Mouse (Mus musculus) CH12.LX (cell line): ENCODE results near the gene Ndufa9. TPM values are rescaled to one million over a fixed set of nuclear protein-coding genes. Genes with fewer than 3 reads are reported as not detected.

ENCODE experiments used
- DNase-seq: peaks from one replicate; pipeline ENCODE4 v3.0.0-alpha.2; 2013; ENCODE audit errors: extremely low read depth
- H3K27ac ChIP-seq: 2 replicates; pipeline ENCODE4 v1.5.1; 2012; ENCODE audit warnings: low read depth, mild to moderate bottlenecking, control low read depth, moderate library complexity; ENCODE audit not compliant: insufficient read depth
- H3K27me3 ChIP-seq: replicated peaks from 2 replicates; pipeline ENCODE3; 2012; ENCODE audit warnings: inconsistent platforms
- H3K36me3 ChIP-seq, 2 experiments: replicated peaks in 1 of 2; 2 replicates each; pipeline versions ENCODE3 to v1.6.1; 2012; ENCODE audit warnings: inconsistent platforms in 1 of 2, low read length in 1 of 2, mild to moderate bottlenecking in 1 of 2, mixed read lengths in 1 of 2, moderate library complexity in 1 of 2; ENCODE audit not compliant: control insufficient read depth in 1 of 2, insufficient read depth in 1 of 2
- H3K4me1 ChIP-seq, 2 experiments: 2 replicates each; pipeline ENCODE4 v1.6.1; 2012; ENCODE audit warnings: inconsistent platforms in 1 of 2, moderate library complexity in 1 of 2; ENCODE audit not compliant: insufficient read depth in 2 of 2, control insufficient read depth in 1 of 2
- H3K4me2 ChIP-seq: 2 replicates; pipeline ENCODE4 v1.6.1; 2012; ENCODE audit warnings: low read depth, mild to moderate bottlenecking, control low read depth; ENCODE audit not compliant: poor library complexity, insufficient read depth, severe bottlenecking
- H3K4me3 ChIP-seq, 3 experiments: fragments of 150-350 bp in 1 of 3; sonication (generic) in 1 of 3; replicated peaks in 1 of 3; 2 replicates each; pipeline versions ENCODE3 to v1.5.1; 2011 to 2012; ENCODE audit warnings: low read depth in 2 of 3, low read length in 2 of 3, mild to moderate bottlenecking in 2 of 3, moderate library complexity in 2 of 3, control low read depth in 1 of 3, improper control_type of control experiment in 1 of 3, inconsistent platforms in 1 of 3, mixed read lengths in 1 of 3; ENCODE audit not compliant: poor library complexity in 1 of 3
- H3K79me2 ChIP-seq: replicated peaks from 2 replicates; pipeline ENCODE4 v1.6.1; 2012; ENCODE audit warnings: mild to moderate bottlenecking, moderate library complexity; ENCODE audit not compliant: control insufficient read depth, poor library complexity, insufficient read depth, severe bottlenecking; ENCODE audit errors: extremely low read depth
- H3K9ac ChIP-seq: 2 replicates; pipeline ENCODE4 v1.6.1; 2012; ENCODE audit warnings: low read depth, mild to moderate bottlenecking, control low read depth, moderate library complexity; ENCODE audit not compliant: insufficient read depth
- H3K9me3 ChIP-seq: replicated peaks from 2 replicates; pipeline ENCODE3; 2012; ENCODE audit warnings: low read length, inconsistent platforms, mixed read lengths
- BHLHE40 ChIP-seq: IDR thresholded peaks from 2 replicates; pipeline ENCODE4 v1.6.1; 2011; ENCODE audit warnings: mild to moderate bottlenecking, low read depth, low read length, improper control_type of control experiment
- CTCF ChIP-seq, 2 experiments: IDR thresholded peaks in 1 of 2; conservative IDR thresholded peaks in 1 of 2; 2 replicates each; pipeline ENCODE4 v1.5.1; 2011 to 2012; ENCODE audit warnings: low read depth in 2 of 2, low read length in 2 of 2, improper control_type of control experiment in 1 of 2, inconsistent platforms in 1 of 2, mild to moderate bottlenecking in 1 of 2, moderate library complexity in 1 of 2
- EP300 ChIP-seq: IDR thresholded peaks from 2 replicates; pipeline ENCODE4 v1.6.1; 2011; ENCODE audit warnings: low read length, improper control_type of control experiment
- ETS1 ChIP-seq: conservative IDR thresholded peaks from 2 replicates; pipeline ENCODE4 v1.6.1; 2012; ENCODE audit warnings: low read depth, mild to moderate bottlenecking, inconsistent platforms, low read length, improper control_type of control experiment, moderate library complexity
- MAFK ChIP-seq: IDR thresholded peaks from 2 replicates; pipeline ENCODE4 v1.6.1; 2011; ENCODE audit warnings: low read length, improper control_type of control experiment; ENCODE audit not compliant: insufficient replicate concordance
- MAX ChIP-seq: IDR thresholded peaks from 2 replicates; pipeline ENCODE4 v1.6.1; 2011; ENCODE audit warnings: low read length, improper control_type of control experiment
- MAZ ChIP-seq: IDR thresholded peaks from 2 replicates; pipeline ENCODE4 v1.6.1; 2012; ENCODE audit warnings: low read depth, mild to moderate bottlenecking, inconsistent platforms, low read length, improper control_type of control experiment, moderate library complexity
- NELFE ChIP-seq: IDR thresholded peaks from 2 replicates; pipeline ENCODE4 v1.6.1; 2011; ENCODE audit warnings: low read depth, low read length, improper control_type of control experiment
- POLR2AphosphoS2 ChIP-seq: IDR thresholded peaks from 2 replicates; pipeline ENCODE4 v1.6.1; 2011; ENCODE audit warnings: low read depth, low read length, improper control_type of control experiment
- RAD21 ChIP-seq: IDR thresholded peaks from 2 replicates; pipeline ENCODE4 v1.6.1; 2011; ENCODE audit warnings: low read depth, mild to moderate bottlenecking, low read length, improper control_type of control experiment, moderate library complexity
- RCOR1 ChIP-seq: conservative IDR thresholded peaks from 2 replicates; pipeline ENCODE4 v1.6.1; 2012; ENCODE audit warnings: low read depth, mild to moderate bottlenecking, inconsistent platforms, low read length, improper control_type of control experiment
- TBP ChIP-seq: conservative IDR thresholded peaks from 2 replicates; pipeline ENCODE4 v1.6.1; 2011; ENCODE audit warnings: low read depth, low read length, improper control_type of control experiment
- dilution Hi-C: fragments of 300-500 bp; cut with MboI; formaldehyde crosslinking; loops from 2 replicates; pipeline ENCODE4 v1.14.3; 2020; ENCODE audit warnings: low sequenced_read_pairs; ENCODE audit not compliant: extremely low pct_unique_long_range_greater_than_20kb, extremely low pct_ligation_motif_present
- in situ Hi-C: fragments of 300-500 bp; cut with MboI; formaldehyde crosslinking; loops from 3 replicates; pipeline ENCODE4 v1.14.3; 2019; ENCODE audit warnings: low sequenced_read_pairs, low pct_ligation_motif_present, low pct_unique_long_range_greater_than_20kb, mixed read lengths
- polyA plus RNA-seq: library from polyadenylated mRNA; unstranded; fragments of >175 nt; gene quantifications from 2 replicates; pipeline ENCODE4 v1.2.1, GENCODE M21; 2012; ENCODE audit warnings: low read depth; ENCODE audit not compliant: insufficient read length
- total RNA-seq, 2 experiments: library from RNA; depleted of rRNA; stranded (reverse); fragments of 300-350 nt in 1 of 2; fragments of >200 nt in 1 of 2; gene quantifications; 2 replicates each; pipeline ENCODE4 v1.2.3; 2012 to 2014

The Ndufa9 gene
- total and polyA plus RNA-seq, 3 experiments, result 146 to 159 (median 151) TPM

DNA sequence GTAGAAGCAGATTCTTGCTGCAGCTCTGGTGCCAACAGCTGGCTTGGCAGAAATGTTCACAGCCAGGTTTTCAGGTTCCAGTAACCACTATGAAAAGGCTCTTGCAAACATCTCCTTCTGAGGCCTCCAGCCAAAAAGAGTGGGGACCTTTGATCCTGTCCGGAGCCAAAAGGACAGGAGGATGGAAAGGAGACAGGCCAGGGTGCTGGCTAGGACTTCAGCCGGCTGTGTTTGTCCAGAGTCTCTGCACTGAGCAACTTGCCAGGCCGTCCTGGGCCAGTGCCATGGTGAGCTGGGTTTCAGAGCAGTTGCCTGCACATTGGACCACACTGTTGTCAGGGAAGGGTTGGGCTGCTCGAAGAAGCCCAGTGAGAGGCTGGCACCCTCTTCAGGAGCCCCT, 76.6 kb downstream of the Ndufa9 start:
- no peaks in the 10 kb centered on the region for H3K36me3 ChIP-seq
- dilution Hi-C loops (no loop called here), in situ Hi-C loops (no loop called here)
- peaks cover 4 to 9% of the 10 kb centered on the region in 2 experiments; a peak in 3 of 4 replicates for H3K4me1 ChIP-seq
- DNase-seq, result no peak
- no peaks in the 10 kb centered on the region for H3K9me3 ChIP-seq
- H3K4me2 ChIP-seq, result no peak overlapping the region
- H3K27me3 ChIP-seq, result peaks cover 63% of the 10 kb centered on the region
- H3K9ac ChIP-seq, result no peak overlapping the region
- H3K27ac ChIP-seq, result no peak overlapping the region
- no peak overlapping the region for H3K4me3 ChIP-seq
- H3K79me2 ChIP-seq, result no peaks in the 10 kb centered on the region
- no peak for TF ChIP-seq NELFE
- TF ChIP-seq CTCF (conservative IDR thresholded peaks at IDR 0.05 in 1 of 2, IDR thresholded peaks at IDR 0.05 in 1 of 2; ENCODE audit: low read depth in 2 of 2, low read length in 2 of 2), result no peak
- TF ChIP-seq BHLHE40, result no peak
- TF ChIP-seq EP300, result no peak
- TF ChIP-seq MAFK, result no peak
- TF ChIP-seq TBP, result no peak
- TF ChIP-seq MAX, result no peak
- no peak for TF ChIP-seq ETS1
- TF ChIP-seq POLR2AphosphoS2, result no peak
- TF ChIP-seq MAZ, result no peak
- no peak for TF ChIP-seq RCOR1
- TF ChIP-seq RAD21, result no peak

Other genes starting within 250 kb of the Ndufa9 start
- not detected in 2 replicates for gene Kcna1, start 202.8 kb downstream of the Ndufa9 start, total RNA-seq (2012; rRNA removed)
- not detected in 2 replicates for gene Kcna1, start 202.8 kb downstream of the Ndufa9 start, total RNA-seq (2014; rRNA removed)
- not detected in 2 replicates for gene Kcna1, start 202.8 kb downstream of the Ndufa9 start, polyA plus RNA-seq
- gene Kcna6, start 108.5 kb downstream of the Ndufa9 start, total RNA-seq (2012; rRNA removed), result not detected in 2 replicates
- gene Kcna6, start 108.5 kb downstream of the Ndufa9 start, total RNA-seq (2014; rRNA removed), result not detected in 2 replicates
- not detected in 2 replicates for gene Kcna6, start 108.5 kb downstream of the Ndufa9 start, polyA plus RNA-seq
- gene Akap3, start 4.0 kb upstream of the Ndufa9 start, total RNA-seq (2012; rRNA removed), result 0.63 and 2.0 TPM in 2 replicates
- 1.2 and 1.6 TPM in 2 replicates for gene Akap3, start 4.0 kb upstream of the Ndufa9 start, total RNA-seq (2014; rRNA removed)
- 2.0 TPM in 2 replicates for gene Akap3, start 4.0 kb upstream of the Ndufa9 start, polyA plus RNA-seq
- gene Dyrk4, start 72.7 kb upstream of the Ndufa9 start, total RNA-seq (2012; rRNA removed), result 8.8 and 13.1 TPM in 2 replicates
- gene Dyrk4, start 72.7 kb upstream of the Ndufa9 start, total RNA-seq (2014; rRNA removed), result 7.3 and 7.8 TPM in 2 replicates
- 30.0 and 30.3 TPM in 2 replicates for gene Dyrk4, start 72.7 kb upstream of the Ndufa9 start, polyA plus RNA-seq
- gene Rad51ap1, start 90.5 kb upstream of the Ndufa9 start, total RNA-seq (2012; rRNA removed), result 30.0 and 39.2 TPM in 2 replicates
- gene Rad51ap1, start 90.5 kb upstream of the Ndufa9 start, total RNA-seq (2014; rRNA removed), result 84.1 and 87.9 TPM in 2 replicates
- 79.1 and 118 TPM in 2 replicates for gene Rad51ap1, start 90.5 kb upstream of the Ndufa9 start, polyA plus RNA-seq
- gene D6Wsu163e, start 90.8 kb upstream of the Ndufa9 start, total RNA-seq (2012; rRNA removed), result 18.7 and 26.5 TPM in 2 replicates
- 42.0 and 42.7 TPM in 2 replicates for gene D6Wsu163e, start 90.8 kb upstream of the Ndufa9 start, total RNA-seq (2014; rRNA removed)
- 26.6 and 31.1 TPM in 2 replicates for gene D6Wsu163e, start 90.8 kb upstream of the Ndufa9 start, polyA plus RNA-seq
- gene Fgf6, start 166.4 kb upstream of the Ndufa9 start, total RNA-seq (2012; rRNA removed), result not detected in 2 replicates
- not detected in 2 replicates for gene Fgf6, start 166.4 kb upstream of the Ndufa9 start, total RNA-seq (2014; rRNA removed)
- not detected in 2 replicates for gene Fgf6, start 166.4 kb upstream of the Ndufa9 start, polyA plus RNA-seq
- gene Fgf23, start 223.8 kb upstream of the Ndufa9 start, total RNA-seq (2012; rRNA removed), result not detected in 2 replicates
- gene Fgf23, start 223.8 kb upstream of the Ndufa9 start, total RNA-seq (2014; rRNA removed), result not detected in 2 replicates
- not detected in 2 replicates for gene Fgf23, start 223.8 kb upstream of the Ndufa9 start, polyA plus RNA-seq